Mouse (Mus musculus) bone marrow macrophage, adult 2 months (primary cell): Measurements from ENCODE around the gene Gm20422. TPM values are rescaled to one million over a fixed set of nuclear protein-coding genes. Genes with fewer than 3 reads are reported as not detected.

ENCODE experiments used
- H3K27ac ChIP-seq: 2 replicates; pipeline ENCODE4 v1.5.1; 2012; ENCODE audit warnings: low read depth, low read length; ENCODE audit not compliant: insufficient read depth
- H3K4me1 ChIP-seq: 2 replicates; pipeline ENCODE4 v1.6.1; 2012; ENCODE audit warnings: low read length; ENCODE audit not compliant: control insufficient read depth, insufficient read depth
- H3K4me3 ChIP-seq: 2 replicates; pipeline ENCODE4 v1.5.1; 2012; ENCODE audit warnings: mild to moderate bottlenecking, low read length, moderate library complexity; ENCODE audit not compliant: insufficient read depth
- CTCF ChIP-seq: IDR thresholded peaks from 2 replicates; pipeline ENCODE4 v1.5.1; 2012; ENCODE audit warnings: low read depth, mild to moderate bottlenecking, low read length, moderate library complexity
- POLR2A ChIP-seq: IDR thresholded peaks from 2 replicates; pipeline ENCODE4 v1.6.1; 2012; ENCODE audit warnings: mild to moderate bottlenecking, low read depth, low read length, borderline replicate concordance
- polyA plus RNA-seq: library from polyadenylated mRNA; stranded (reverse); fragments of >200 nt; gene quantifications from 2 replicates; pipeline ENCODE4 v1.2.4, GENCODE M21; 2012; ENCODE audit not compliant: missing spikeins, insufficient read depth, insufficient read length

Gene Gm20422
- 2.8 and 3.0 TPM in 2 replicates for polyA plus RNA-seq

- H3K27ac ChIP-seq = peak within 1 kb of the TSS; percentile 99
- TF ChIP-seq POLR2A (no peak), CTCF (no peak)
- H3K4me3 ChIP-seq = peak within 1 kb of the TSS; percentile 99
- peaks cover 8% of the 10 kb centered on the region for H3K4me1 ChIP-seq
Measured at GRCm38 (mm10) chr8:69774503-69775148, at the start of gene Gm20422. TSS of gene Gm20422 (minus strand) at chr8:69774886.

GRCm38 (mm10) chr8:69822386-69823191, 47.9 kb upstream of the Gm20422 start, which contains the start of gene Lpar2:
TSS of gene Lpar2 (plus strand) at chr8:69822429.
- H3K4me3 ChIP-seq = peak within 1 kb of the TSS; percentile 22
- no peak within 1 kb of the TSS for H3K27ac ChIP-seq
- no peak for TF ChIP-seq CTCF
- TF ChIP-seq POLR2A = no peak

GRCm38 (mm10) chr8:69821971-69822385, 47.3 kb upstream of the Gm20422 start:
- H3K27ac ChIP-seq = no peak overlapping the region

More at GRCm38 (mm10) chr8:69822386-69823191, 47.9 kb upstream of the Gm20422 start, which contains the start of gene Lpar2:
- H3K4me1 ChIP-seq = no peaks in the 10 kb centered on the region

GRCm38 (mm10) chr8:69820466-69820865, 45.8 kb upstream of the Gm20422 start:
- Histone ChIP-seq H3K4me1 (no peaks in the 10 kb centered on the region), H3K4me3 (no peak overlapping the region)
- TF ChIP-seq CTCF (no peak), POLR2A (no peak)

More at GRCm38 (mm10) chr8:69821971-69822385, 47.3 kb upstream of the Gm20422 start:
- peak overlapping the region; percentile 22 for H3K4me3 ChIP-seq
- H3K4me1 ChIP-seq = no peaks in the 10 kb centered on the region
- TF ChIP-seq CTCF (no peak), POLR2A (no peak)

GRCm38 (mm10) chr8:69815396-69815795, 40.7 kb upstream of the Gm20422 start:
- peaks cover 2% of the 10 kb centered on the region; the same call in 1 of the 2 replicates for H3K4me1 ChIP-seq

More at GRCm38 (mm10) chr8:69820466-69820865, 45.8 kb upstream of the Gm20422 start:
- no peak overlapping the region for H3K27ac ChIP-seq

GRCm38 (mm10) chr8:69814881-69815280, 40.2 kb upstream of the Gm20422 start:
- peaks cover 7% of the 10 kb centered on the region for H3K4me1 ChIP-seq
- H3K4me3 ChIP-seq = no peak overlapping the region
- no peak overlapping the region for H3K27ac ChIP-seq
- TF ChIP-seq CTCF (no peak), POLR2A (no peak)

More at GRCm38 (mm10) chr8:69815396-69815795, 40.7 kb upstream of the Gm20422 start:
- Histone ChIP-seq H3K27ac (no peak overlapping the region), H3K4me3 (no peak overlapping the region)
- TF ChIP-seq CTCF (no peak), POLR2A (no peak)

GRCm38 (mm10) chr8:69809820-69810219, 35.1 kb upstream of the Gm20422 start:
- TF ChIP-seq CTCF (no peak), POLR2A (no peak)
- Histone ChIP-seq H3K27ac (no peak overlapping the region), H3K4me1 (peaks cover 32% of the 10 kb centered on the region), H3K4me3 (peak overlapping the region; percentile 77)

GRCm38 (mm10) chr8:69808864-69809403, 34.2 kb upstream of the Gm20422 start:
- H3K27ac ChIP-seq = peak overlapping the region; percentile 70
- peak overlapping the region; percentile 77 for H3K4me3 ChIP-seq
- H3K4me1 ChIP-seq = peaks cover 32% of the 10 kb centered on the region
- no peak for TF ChIP-seq POLR2A
- no peak for TF ChIP-seq CTCF

- H3K4me1 ChIP-seq = peaks cover 32% of the 10 kb centered on the region
- TF ChIP-seq POLR2A = 0 out of 2 replicates have a peak, but pooled peaks have one; percentile 15
- TF ChIP-seq CTCF = no peak
- peak within 1 kb of the TSS; percentile 70 for H3K27ac ChIP-seq
- peak within 1 kb of the TSS; percentile 77 for H3K4me3 ChIP-seq
Measured at GRCm38 (mm10) chr8:69808094-69808863, 33.6 kb upstream of the Gm20422 start, which contains the start of gene Gmip. TSS of gene Gmip (plus strand) at chr8:69808679.
